Mouse (Mus musculus): Measurements from ENCODE around the gene Tra2a. TPM values are rescaled to one million over a fixed set of nuclear protein-coding genes. Genes with fewer than 3 reads are reported as not detected.

Gene Tra2a
- polyA plus RNA-seq, 1 experiment from 2014 or later = 105 TPM

GRCm38 (mm10) chr6:49215748-49216585, 47.9 kb downstream of the Tra2a start:
- Histone ChIP-seq H3K27me3 (peaks cover 4% of the 10 kb centered on the region; the same call in 1 of the 2 replicates), H3K27ac (replicated peaks) (peak overlapping the region; percentile 90), H3K9ac (peak overlapping the region; percentile 81), H3K4me3 (peak overlapping the region; percentile 84), H3K4me2 (peak overlapping the region; percentile 90), H3K36me3 (no peaks in the 10 kb centered on the region), H3K9me3 (no peaks in the 10 kb centered on the region), H3K4me1 (replicated peaks) (peaks cover 37% of the 10 kb centered on the region)
- ATAC-seq (ENCODE audit: low FRiP score, low read depth) = 0 out of 2 replicates have a peak, but pooled peaks have one; percentile 0
- 2% methylated on average over 14 of the region's 14 CpGs for WGBS

- peak within 1 kb of the TSS; percentile 90 for H3K27ac ChIP-seq (replicated peaks)
- no peaks in the 10 kb centered on the region for H3K36me3 ChIP-seq
- under 1% methylated on average over 67 of the region's 68 CpGs for WGBS
- peak within 1 kb of the TSS; percentile 81 for H3K9ac ChIP-seq
- peak within 1 kb of the TSS; percentile 90 for H3K4me2 ChIP-seq
- peaks cover 4% of the 10 kb centered on the region; the same call in 1 of the 2 replicates for H3K27me3 ChIP-seq
- H3K9me3 ChIP-seq = no peaks in the 10 kb centered on the region
- ATAC-seq (ENCODE audit: low FRiP score, low read depth) = peak; percentile 81
- H3K4me3 ChIP-seq = peak within 1 kb of the TSS; percentile 84
- peaks cover 45% of the 10 kb centered on the region for H3K4me1 ChIP-seq (replicated peaks)
Measured at GRCm38 (mm10) chr6:49214928-49215747, 48.7 kb downstream of the Tra2a start, which contains the start of gene Igf2bp3. Igf2bp3 (minus strand) TSS chr6:49214957.

- no peaks in the 10 kb centered on the region for H3K36me3 ChIP-seq
- H3K27ac ChIP-seq (replicated peaks) = peak overlapping the region; percentile 90
- under 1% methylated on average over 71 of the region's 76 CpGs for whole genome bisulfite sequencing
- H3K9ac ChIP-seq = peak overlapping the region; percentile 81
- no peaks in the 10 kb centered on the region for H3K9me3 ChIP-seq
- H3K4me2 ChIP-seq = peak overlapping the region; percentile 90
- H3K4me1 ChIP-seq (replicated peaks) = peaks cover 50% of the 10 kb centered on the region
- H3K27me3 ChIP-seq = no peaks in the 10 kb centered on the region
- H3K4me3 ChIP-seq = peak overlapping the region; percentile 84
- peak; percentile 6 for ATAC-seq (ENCODE audit: low FRiP score, low read depth)
Measured at GRCm38 (mm10) chr6:49214086-49214927, 49.5 kb downstream of the Tra2a start.

GRCm38 (mm10) chr6:49213581-49214085, 50.2 kb downstream of the Tra2a start:
- no peaks in the 10 kb centered on the region for H3K36me3 ChIP-seq
- H3K4me1 ChIP-seq (replicated peaks) = peaks cover 56% of the 10 kb centered on the region
- peak; percentile 23; the same call in 1 of the 2 replicates for ATAC-seq (ENCODE audit: low FRiP score, low read depth)
- H3K9ac ChIP-seq = peak overlapping the region; percentile 81
- under 1% methylated on average over 35 of the region's 50 CpGs for WGBS
- no peaks in the 10 kb centered on the region for H3K27me3 ChIP-seq
- peak overlapping the region; percentile 90 for H3K27ac ChIP-seq (replicated peaks)
- H3K4me3 ChIP-seq = peak overlapping the region; percentile 84
- no peaks in the 10 kb centered on the region for H3K9me3 ChIP-seq
- peak overlapping the region; percentile 90 for H3K4me2 ChIP-seq

- H3K9me3 ChIP-seq = no peaks in the 10 kb centered on the region
- peak overlapping the region; percentile 81 for H3K9ac ChIP-seq
- no peak for ATAC-seq (ENCODE audit: low FRiP score, low read depth)
- H3K4me3 ChIP-seq = peak overlapping the region; percentile 84
- no peaks in the 10 kb centered on the region for H3K36me3 ChIP-seq
- no peaks in the 10 kb centered on the region for H3K27me3 ChIP-seq
- peak overlapping the region; percentile 90 for H3K4me2 ChIP-seq
- H3K4me1 ChIP-seq (replicated peaks) = peaks cover 56% of the 10 kb centered on the region
- peak overlapping the region; percentile 90; the same call in 1 of the 2 replicates for H3K27ac ChIP-seq (replicated peaks)
- 2% methylated on average over 20 of the region's 20 CpGs for WGBS
Measured at GRCm38 (mm10) chr6:49212931-49213580, 50.8 kb downstream of the Tra2a start.

- Histone ChIP-seq H3K27ac (replicated peaks) (no peak overlapping the region), H3K9me3 (no peaks in the 10 kb centered on the region), H3K36me3 (no peaks in the 10 kb centered on the region), H3K27me3 (no peaks in the 10 kb centered on the region), H3K4me2 (peak overlapping the region; percentile 90), H3K4me1 (replicated peaks) (peaks cover 52% of the 10 kb centered on the region), H3K9ac (no peak overlapping the region), H3K4me3 (no peak overlapping the region)
- 19% methylated on average over 3 of the region's 4 CpGs for WGBS
- no peak for ATAC-seq (ENCODE audit: low FRiP score, low read depth)
Measured at GRCm38 (mm10) chr6:49212141-49212540, 51.7 kb downstream of the Tra2a start.

GRCm38 (mm10) chr6:49211596-49211995, 52.2 kb downstream of the Tra2a start:
- Histone ChIP-seq H3K27me3 (no peaks in the 10 kb centered on the region), H3K27ac (replicated peaks) (no peak overlapping the region), H3K4me1 (replicated peaks) (peaks cover 52% of the 10 kb centered on the region), H3K9ac (no peak overlapping the region), H3K4me3 (no peak overlapping the region), H3K9me3 (no peaks in the 10 kb centered on the region), H3K36me3 (0 out of 2 replicates have a peak, but pooled peaks cover under 1% of the 10 kb centered on the region), H3K4me2 (peak overlapping the region; percentile 90; the same call in 1 of the 2 replicates)
- WGBS = 25% methylated on average over 5 of the region's 5 CpGs
- no peak for ATAC-seq (ENCODE audit: low FRiP score, low read depth)

- no peak overlapping the region for H3K27ac ChIP-seq (replicated peaks)
- H3K4me3 ChIP-seq = peak overlapping the region; percentile 0; the same call in 1 of the 2 replicates
- H3K4me2 ChIP-seq = peak overlapping the region; percentile 33
- no peaks in the 10 kb centered on the region for H3K9me3 ChIP-seq
- no peak for ATAC-seq (ENCODE audit: low FRiP score, low read depth)
- peaks cover 49% of the 10 kb centered on the region for H3K4me1 ChIP-seq (replicated peaks)
- H3K27me3 ChIP-seq = no peaks in the 10 kb centered on the region
- WGBS = 10% methylated on average over 14 of the region's 14 CpGs
- H3K9ac ChIP-seq = no peak overlapping the region
- peaks cover 6% of the 10 kb centered on the region; the same call in 1 of the 2 replicates for H3K36me3 ChIP-seq
Measured at GRCm38 (mm10) chr6:49209881-49210854, 53.7 kb downstream of the Tra2a start.

GRCm38 (mm10) chr6:49208935-49209334, 54.9 kb downstream of the Tra2a start:
- Histone ChIP-seq H3K27me3 (no peaks in the 10 kb centered on the region), H3K4me3 (no peak overlapping the region), H3K36me3 (peaks cover 6% of the 10 kb centered on the region; the same call in 1 of the 2 replicates), H3K4me2 (0 out of 2 replicates have a peak overlapping the region, but pooled peaks have one; percentile 7), H3K9ac (no peak overlapping the region), H3K9me3 (no peaks in the 10 kb centered on the region), H3K4me1 (replicated peaks) (peaks cover 49% of the 10 kb centered on the region), H3K27ac (replicated peaks) (no peak overlapping the region; the same call in 1 of the 2 replicates)
- WGBS = 77% methylated on average over 5 of the region's 5 CpGs
- peak; percentile 39 for ATAC-seq (ENCODE audit: low FRiP score, low read depth)
